Mouse (Mus musculus): ENCODE data around the gene Olfr1373.

Gene Olfr1373

GRCm38 (mm10) chr11:52105503-52105902 is 39.8 kb downstream of the Olfr1373 start:
- no peak for DNase-seq

- DNase-seq = no peak
These were observed 42.4 kb downstream of the Olfr1373 start for GRCm38 (mm10) chr11:52102977-52103376.

GRCm38 (mm10) chr11:52099771-52100219 is 45.5 kb downstream of the Olfr1373 start:
- no peak for DNase-seq

GRCm38 (mm10) chr11:52099031-52099761 is 46.1 kb downstream of the Olfr1373 start:
- peak; percentile 76 for DNase-seq

- peak; percentile 96 for DNase-seq
These were observed 46.9 kb downstream of the Olfr1373 start, which contains the start of gene Ppp2ca for GRCm38 (mm10) chr11:52098398-52098946. TSS of gene Ppp2ca (plus strand) at chr11:52098681.

- no peak for DNase-seq
These were observed 47.7 kb downstream of the Olfr1373 start for GRCm38 (mm10) chr11:52097596-52097995.

GRCm38 (mm10) chr11:52097016-52097415 is 48.3 kb downstream of the Olfr1373 start:
- no peak for DNase-seq
